Mouse (Mus musculus) ES-E14 (cell line): ENCODE measurements around the gene Ccdc62.

Experiments
- CHD2 ChIP-seq: IDR thresholded peaks from 2 replicates; pipeline ENCODE4 v1.6.1; 2014; ENCODE audit warnings: mild to moderate bottlenecking, low read depth, low read length, inconsistent platforms
- MAFK ChIP-seq: IDR thresholded peaks from 2 replicates; pipeline ENCODE4 v1.6.1; 2014; ENCODE audit warnings: mild to moderate bottlenecking, low read depth, low read length, inconsistent platforms; ENCODE audit not compliant: insufficient read depth
- ZC3H11A ChIP-seq: IDR thresholded peaks from 2 replicates; pipeline ENCODE4 v1.6.1; 2012; ENCODE audit warnings: low read depth, mild to moderate bottlenecking, inconsistent platforms, low read length, borderline replicate concordance
- ZNF384 ChIP-seq: IDR thresholded peaks from 2 replicates; pipeline ENCODE4 v1.6.1; 2012; ENCODE audit warnings: low read depth, low read length, inconsistent platforms

GRCm38 (mm10) chr5:123975668-123976180 is 45.2 kb downstream of the Ccdc62 start:
- TF ChIP-seq CHD2 (no peak), MAFK (no peak), ZNF384 (no peak), ZC3H11A (no peak)
